Mouse (Mus musculus) ES-E14 (cell line): ENCODE data around the gene Pten.

Source experiments
- CHD2 ChIP-seq: IDR thresholded peaks from 2 replicates; pipeline ENCODE4 v1.6.1; 2014; ENCODE audit warnings: mild to moderate bottlenecking, low read depth, low read length, inconsistent platforms
- HCFC1 ChIP-seq: IDR thresholded peaks from 2 replicates; pipeline ENCODE4 v1.6.1; 2012; ENCODE audit warnings: low read length, inconsistent platforms, borderline replicate concordance; ENCODE audit not compliant: insufficient read depth
- MAFK ChIP-seq: IDR thresholded peaks from 2 replicates; pipeline ENCODE4 v1.6.1; 2014; ENCODE audit warnings: mild to moderate bottlenecking, low read depth, low read length, inconsistent platforms; ENCODE audit not compliant: insufficient read depth
- ZC3H11A ChIP-seq: IDR thresholded peaks from 2 replicates; pipeline ENCODE4 v1.6.1; 2012; ENCODE audit warnings: low read depth, mild to moderate bottlenecking, inconsistent platforms, low read length, borderline replicate concordance
- ZNF384 ChIP-seq: IDR thresholded peaks from 2 replicates; pipeline ENCODE4 v1.6.1; 2012; ENCODE audit warnings: low read depth, low read length, inconsistent platforms

- no peak for TF ChIP-seq CHD2
- no peak for TF ChIP-seq ZNF384
- no peak for TF ChIP-seq ZC3H11A
- no peak for TF ChIP-seq MAFK
- no peak for TF ChIP-seq HCFC1
Observed at GRCm38 (mm10) chr19:32713471-32713870, 43.8 kb upstream of the Pten start.
